23 mouse cellular contexts compared by ENCODE assay signal in genomic region chr19:31602578-31602977, GRCm38 (mm10).
A peak's percentile ranks its signal among the peaks of the same experiment; 100 is the strongest.
DNase-seq lines count a peak whose midpoint lies in the region; ATAC-seq and TF ChIP-seq lines count a peak whose summit lies in the region.
"Had no signal": no experiment of that assay in that cellular context is flagged by ENCODE, and none has a peak within 500 bp of the region (broad histone marks: within the 10 kb centered on the region; RNA-seq: fewer than 3 reads in every experiment).

No protein-coding gene starts in this region.

- no peaks in the 10 kb centered on the region for H3K27me3 ChIP-seq in CH12.LX (replicated peaks)
- H3K27me3 ChIP-seq in midbrain, embryonic 14.5 days (ENCODE audit: control insufficient read depth, insufficient read depth, low read length), result no peaks in the 10 kb centered on the region
- H3K27me3 ChIP-seq: embryonic facial prominence, embryonic 13.5 days; forebrain, embryonic 13.5 days; heart, embryonic 13.5 days; hindbrain, embryonic 12.5 days had no signal

- no peak for TF ChIP-seq RAD21 in CH12.LX (IDR thresholded peaks at IDR 0.05; ENCODE audit: low read depth, low read length)

- peak; percentile 98 for ATAC-seq in megakaryocyte, adult 5-6 weeks (ENCODE audit: poor library complexity, severe bottlenecking)
- no peak for ATAC-seq in erythroid progenitor cell, adult 5-6 weeks (replicated peaks; ENCODE audit: low FRiP score, poor library complexity, severe bottlenecking)
- ATAC-seq in midbrain, embryonic 14.5 days (ENCODE audit: low FRiP score, low TSS enrichment), result no peak
- ATAC-seq: CD4-positive, CD25-positive, alpha-beta regulatory T cell, adult 4 months; forebrain, embryonic 13.5 days; forebrain, postnatal 0 days; hindbrain, embryonic 16.5 days; inflammation-experienced regulatory T-cells, adult 6 months had no signal

- in situ Hi-C loops in CH12.LX (cut with MboI; ENCODE audit: low pct_ligation_motif_present, low pct_unique_long_range_greater_than_20kb, low sequenced_read_pairs), result no loop called here

- TF ChIP-seq EP300 in CH12.LX (IDR thresholded peaks at IDR 0.05; ENCODE audit: low read length), result 0 out of 2 replicates have a peak, but pooled peaks have one; percentile 23

- no peaks in the 10 kb centered on the region for H3K9me3 ChIP-seq in CH12.LX (replicated peaks; ENCODE audit: low read length)
- no peaks in the 10 kb centered on the region for H3K9me3 ChIP-seq in midbrain, embryonic 14.5 days (ENCODE audit: control insufficient read depth, low read length)
- H3K9me3 ChIP-seq: embryonic facial prominence, embryonic 13.5 days; forebrain, embryonic 13.5 days; heart, embryonic 13.5 days; hindbrain, embryonic 12.5 days had no signal

- WGBS in midbrain, embryonic 14.5 days, result 98% methylated on average over 8 of the region's 8 CpGs

- no peak for TF ChIP-seq POLR2A in CH12.LX (IDR thresholded peaks at IDR 0.05; ENCODE audit: low read depth, low read length)

- no peaks in the 10 kb centered on the region for H3K36me3 ChIP-seq in CH12.LX (replicated peaks in 1 of 2; ENCODE audit: control insufficient read depth in 1 of 2, insufficient read depth in 1 of 2, low read length in 1 of 2)
- no peaks in the 10 kb centered on the region for H3K36me3 ChIP-seq in midbrain, embryonic 14.5 days (ENCODE audit: control insufficient read depth, insufficient read depth, low read length)
- H3K36me3 ChIP-seq: embryonic facial prominence, embryonic 13.5 days; heart, embryonic 13.5 days; hindbrain, embryonic 12.5 days had no signal

- no peak overlapping the region for H3K4me2 ChIP-seq in CH12.LX (ENCODE audit: insufficient read depth, low read depth, poor library complexity, severe bottlenecking)
- H3K4me2 ChIP-seq in midbrain, embryonic 14.5 days (ENCODE audit: low read length), result no peak overlapping the region
- H3K4me2 ChIP-seq: embryonic facial prominence, embryonic 13.5 days; forebrain, embryonic 13.5 days; heart, embryonic 13.5 days; hindbrain, embryonic 12.5 days had no signal

- H3K4me1 ChIP-seq in CH12.LX (ENCODE audit: control insufficient read depth in 1 of 2, insufficient read depth in 2 of 2), result peaks cover 0 to 6% of the 10 kb centered on the region in 2 experiments; a peak in 1 of 4 replicates
- no peaks in the 10 kb centered on the region for H3K4me1 ChIP-seq in midbrain, embryonic 14.5 days (ENCODE audit: control insufficient read depth, insufficient read depth, low read length)
- H3K4me1 ChIP-seq: embryonic facial prominence, embryonic 13.5 days; forebrain, embryonic 13.5 days; heart, embryonic 13.5 days; hindbrain, embryonic 12.5 days had no signal

- H3K27ac ChIP-seq in CH12.LX (ENCODE audit: insufficient read depth, low read depth), result no peak overlapping the region
- H3K27ac ChIP-seq in midbrain, embryonic 14.5 days (replicated peaks; ENCODE audit: low read depth, low read length), result no peak overlapping the region
- H3K27ac ChIP-seq: embryonic facial prominence, embryonic 13.5 days; forebrain, embryonic 13.5 days; heart, embryonic 13.5 days; hindbrain, embryonic 12.5 days had no signal

- no peak overlapping the region for H3K9ac ChIP-seq in CH12.LX (ENCODE audit: insufficient read depth, low read depth)
- H3K9ac ChIP-seq in midbrain, embryonic 14.5 days (replicated peaks; ENCODE audit: low read length), result no peak overlapping the region
- H3K9ac ChIP-seq: embryonic facial prominence, embryonic 13.5 days; forebrain, embryonic 13.5 days; forebrain, postnatal 0 days; heart, embryonic 13.5 days; hindbrain, embryonic 12.5 days had no signal

- dilution Hi-C loops in CH12.LX (cut with MboI; ENCODE audit: extremely low pct_ligation_motif_present, extremely low pct_unique_long_range_greater_than_20kb, low sequenced_read_pairs), result no loop called here

- DNase-seq in CH12.LX (ENCODE audit: extremely low read depth), result peak; percentile 43
- peak; percentile 25 for DNase-seq in c-Kit-positive CD71-negative TER-119-negative erythroid progenitor cells, embryonic 14.5 days (ENCODE audit: low read depth)
- DNase-seq in kidney, postnatal 10 days, result no peak
- DNase-seq in thymus, postnatal 25 days, result no peak
- DNase-seq in midbrain, embryonic 14.5 days, result no peak
- DNase-seq: adrenal gland, adult 8-10 months; adrenal gland, postnatal 36 days; cerebellum, adult 11 months; cerebellum, adult 8-10 months; cerebellum, postnatal 14 days; forebrain, postnatal 0 days; gastrocnemius, postnatal 14 days; heart, adult 11 months; heart, postnatal 36 days had no signal

- no peak for TF ChIP-seq CTCF in CH12.LX (conservative IDR thresholded peaks at IDR 0.05 in 1 of 2, IDR thresholded peaks at IDR 0.05 in 1 of 2; ENCODE audit: low read depth in 2 of 2, low read length in 2 of 2)

- no peak overlapping the region for H3K4me3 ChIP-seq in CH12.LX (replicated peaks in 1 of 3; ENCODE audit: low read depth in 2 of 3, low read length in 2 of 3, poor library complexity in 1 of 3)
- H3K4me3 ChIP-seq in midbrain, embryonic 14.5 days (replicated peaks; ENCODE audit: low read depth, low read length), result no peak overlapping the region
- H3K4me3 ChIP-seq: embryonic facial prominence, embryonic 13.5 days; forebrain, embryonic 13.5 days; heart, embryonic 13.5 days; hindbrain, embryonic 12.5 days had no signal

- no peaks in the 10 kb centered on the region for H3K79me2 ChIP-seq in CH12.LX (replicated peaks; ENCODE audit: control insufficient read depth, extremely low read depth, insufficient read depth, poor library complexity, severe bottlenecking)

TF ChIP-seq in CH12.LX, 34 proteins besides CTCF, POLR2A, EP300 and RAD21:
- no peak for TF ChIP-seq HCFC1 (IDR thresholded peaks at IDR 0.05; ENCODE audit: low read depth, low read length)
- no peak for TF ChIP-seq BHLHE40 (IDR thresholded peaks at IDR 0.05; ENCODE audit: low read depth, low read length)
- no peak for TF ChIP-seq MXI1 (IDR thresholded peaks at IDR 0.05; ENCODE audit: low read depth, low read length)
- no peak for TF ChIP-seq GABPA (IDR thresholded peaks at IDR 0.05; ENCODE audit: insufficient replicate concordance, low read depth, low read length)
- TF ChIP-seq RCOR1 (conservative IDR thresholded peaks at IDR 0.05; ENCODE audit: low read depth, low read length), result no peak
- no peak for TF ChIP-seq CHD1 (IDR thresholded peaks at IDR 0.05; ENCODE audit: low read depth, low read length)
- no peak for TF ChIP-seq MEF2A (IDR thresholded peaks at IDR 0.05; ENCODE audit: borderline replicate concordance, low read depth, low read length)
- TF ChIP-seq POLR2AphosphoS2 (IDR thresholded peaks at IDR 0.05; ENCODE audit: low read depth, low read length), result no peak
- TF ChIP-seq SIN3A (IDR thresholded peaks at IDR 0.05; ENCODE audit: low read length), result no peak
- TF ChIP-seq ETS1 (conservative IDR thresholded peaks at IDR 0.05; ENCODE audit: low read depth, low read length), result no peak
- no peak for TF ChIP-seq PAX5 (IDR thresholded peaks at IDR 0.05; ENCODE audit: low read length)
- TF ChIP-seq UBTF (IDR thresholded peaks at IDR 0.05; ENCODE audit: low read depth, low read length), result no peak
- TF ChIP-seq ELF1 (IDR thresholded peaks at IDR 0.05; ENCODE audit: low read depth, low read length), result no peak
- TF ChIP-seq MAFK (IDR thresholded peaks at IDR 0.05; ENCODE audit: insufficient replicate concordance, low read length), result no peak
- no peak for TF ChIP-seq CHD2 (IDR thresholded peaks at IDR 0.05; ENCODE audit: low read length)

Comparison
In these comparisons a context has a peak if more than half of its experiments do, and no peak if none do; other contexts are left out.
1. DNase-seq: peak in CH12.LX (single experiment) and c-Kit-positive CD71-negative TER-119-negative erythroid progenitor cells, embryonic 14.5 days (single experiment); none in kidney, postnatal 10 days (single experiment), thymus, postnatal 25 days (single experiment) and midbrain, embryonic 14.5 days (single experiment).